Mouse (Mus musculus) embryonic facial prominence, embryonic 15.5 days (tissue): ENCODE results near the gene Mtmr12. TPM values are rescaled to one million over a fixed set of nuclear protein-coding genes. Genes with fewer than 3 reads are reported as not detected.

ENCODE experiments used
- ATAC-seq: fragments of 200-750 bp; cut with Nextera tagmentation; 2 replicates; pipeline ENCODE4 v1.8.0; 2017; ENCODE audit warnings: low read depth, moderate TSS enrichment; ENCODE audit not compliant: insufficient number of reproducible peaks, low FRiP score, low TSS enrichment
- H3K27ac ChIP-seq: fragments of 300-500 bp; sonication (generic); replicated peaks from 2 replicates; pipeline ENCODE4 v1.5.1; 2015; ENCODE audit warnings: mild to moderate bottlenecking, inconsistent platforms
- H3K27me3 ChIP-seq: fragments of 300-500 bp; sonication (generic); 2 replicates; pipeline ENCODE4 v1.6.1; 2015; ENCODE audit warnings: inconsistent platforms
- H3K36me3 ChIP-seq: fragments of 300-500 bp; sonication (generic); 2 replicates; pipeline ENCODE4 v1.6.1; 2015; ENCODE audit warnings: mild to moderate bottlenecking, inconsistent platforms
- H3K4me1 ChIP-seq: fragments of 300-500 bp; sonication (generic); 2 replicates; pipeline ENCODE4 v1.6.1; 2015; ENCODE audit warnings: inconsistent platforms
- H3K4me2 ChIP-seq: fragments of 300-500 bp; sonication (generic); replicated peaks from 2 replicates; pipeline ENCODE4 v1.6.1; 2015; ENCODE audit warnings: mild to moderate bottlenecking, inconsistent platforms
- H3K4me3 ChIP-seq: fragments of 300-500 bp; sonication (generic); replicated peaks from 2 replicates; pipeline ENCODE4 v1.5.1; 2015; ENCODE audit warnings: mild to moderate bottlenecking, inconsistent platforms
- H3K9ac ChIP-seq: fragments of 300-500 bp; sonication (generic); 2 replicates; pipeline ENCODE4 v1.6.1; 2015; ENCODE audit warnings: inconsistent platforms
- H3K9me3 ChIP-seq: fragments of 300-500 bp; sonication (generic); replicated peaks from 2 replicates; pipeline ENCODE4 v1.6.1; 2016; ENCODE audit warnings: inconsistent platforms
- WGBS: fragments of 180-500 bp; shearing (Covaris S2); methylation state at CpG from one replicate; pipeline ENCODE4 v1.1.7; 2015; 5-methylcytosine and 5-hydroxymethylcytosine counted together
- polyA plus RNA-seq: library from polyadenylated mRNA; unstranded; fragments of >200 nt; fragmentation: Nextera tagmentation; extraction: Ambion mirVana; gene quantifications from 2 replicates; pipeline ENCODE4 v1.2.1, GENCODE M21; 2015

Mtmr12 gene
- polyA plus RNA-seq, 1 experiment from 2014 or later = 16.2 TPM

DNA sequence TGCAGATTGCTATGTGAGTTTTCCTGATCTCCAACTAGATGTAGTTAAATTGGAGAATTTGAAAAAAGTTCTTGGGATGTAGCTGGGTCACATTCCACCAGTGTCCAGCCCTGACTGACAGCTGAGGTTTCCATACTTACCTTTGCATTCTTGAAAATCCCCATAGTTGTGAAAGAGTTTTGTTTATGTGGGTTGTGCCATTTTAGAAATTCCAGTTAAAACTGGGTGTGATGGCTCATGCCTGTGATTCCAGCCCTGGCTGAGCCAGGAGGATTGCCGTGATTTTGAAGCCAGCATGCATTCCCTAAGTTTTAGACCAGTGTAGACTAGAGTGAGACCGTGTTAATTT lies 47.3 kb downstream of the Mtmr12 start:
- no peak for ATAC-seq
- H3K36me3 ChIP-seq = peaks cover 28% of the 10 kb centered on the region

GRCm38 (mm10) chr15:12257730-12258494 lies 53.1 kb downstream of the Mtmr12 start:
- Histone ChIP-seq H3K4me3 (no peak overlapping the region), H3K9ac (no peak overlapping the region), H3K36me3 (peaks cover 57% of the 10 kb centered on the region), H3K9me3 (no peaks in the 10 kb centered on the region), H3K27me3 (no peaks in the 10 kb centered on the region), H3K27ac (no peak overlapping the region), H3K4me1 (no peaks in the 10 kb centered on the region), H3K4me2 (no peak overlapping the region)
- ATAC-seq = no peak
- 91% methylated on average over 16 of the region's 16 CpGs for WGBS

More for the DNA sequence above, 47.3 kb downstream of the Mtmr12 start:
- 90% methylated on average over 2 of the region's 2 CpGs for WGBS
- Histone ChIP-seq H3K27ac (no peak overlapping the region), H3K4me3 (no peak overlapping the region), H3K9ac (no peak overlapping the region), H3K9me3 (no peaks in the 10 kb centered on the region), H3K4me2 (no peak overlapping the region), H3K27me3 (no peaks in the 10 kb centered on the region), H3K4me1 (no peaks in the 10 kb centered on the region)

- Histone ChIP-seq H3K9me3 (no peaks in the 10 kb centered on the region), H3K27me3 (no peaks in the 10 kb centered on the region), H3K36me3 (peaks cover 74% of the 10 kb centered on the region), H3K9ac (no peak overlapping the region), H3K27ac (no peak overlapping the region), H3K4me3 (no peak overlapping the region), H3K4me2 (no peak overlapping the region), H3K4me1 (no peaks in the 10 kb centered on the region)
- WGBS = 56% methylated on average over 3 of the region's 3 CpGs
- no peak for ATAC-seq
Observed at GRCm38 (mm10) chr15:12263056-12263455, 58.2 kb downstream of the Mtmr12 start.

DNA sequence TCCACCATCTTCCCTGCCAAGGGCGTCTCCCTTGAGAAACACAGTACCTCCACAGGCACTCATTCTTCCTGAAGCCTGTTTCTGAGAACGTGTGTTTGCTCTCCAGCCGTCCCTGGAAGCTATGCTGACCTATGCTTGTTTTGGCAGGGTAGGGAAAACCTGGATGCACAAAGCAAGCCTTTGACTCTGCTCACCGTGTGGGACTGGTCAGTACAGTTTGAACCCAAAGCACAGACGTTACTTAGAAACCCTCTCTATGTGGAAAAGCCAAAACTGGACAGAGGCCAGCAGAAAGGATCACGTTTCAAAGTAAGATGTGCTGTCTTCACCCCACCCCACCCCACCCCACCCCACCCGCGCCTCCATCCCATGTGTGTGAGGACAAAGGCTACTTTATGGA lies 61.6 kb downstream of the Mtmr12 start:
- Histone ChIP-seq H3K4me2 (no peak overlapping the region), H3K4me3 (no peak overlapping the region), H3K36me3 (peaks cover 79% of the 10 kb centered on the region), H3K4me1 (no peaks in the 10 kb centered on the region), H3K27ac (no peak overlapping the region), H3K9ac (no peak overlapping the region), H3K9me3 (no peaks in the 10 kb centered on the region), H3K27me3 (no peaks in the 10 kb centered on the region)
- peak; percentile 71; the same call in 1 of the 2 replicates for ATAC-seq
- WGBS = 47% methylated on average over 8 of the region's 8 CpGs

DNA sequence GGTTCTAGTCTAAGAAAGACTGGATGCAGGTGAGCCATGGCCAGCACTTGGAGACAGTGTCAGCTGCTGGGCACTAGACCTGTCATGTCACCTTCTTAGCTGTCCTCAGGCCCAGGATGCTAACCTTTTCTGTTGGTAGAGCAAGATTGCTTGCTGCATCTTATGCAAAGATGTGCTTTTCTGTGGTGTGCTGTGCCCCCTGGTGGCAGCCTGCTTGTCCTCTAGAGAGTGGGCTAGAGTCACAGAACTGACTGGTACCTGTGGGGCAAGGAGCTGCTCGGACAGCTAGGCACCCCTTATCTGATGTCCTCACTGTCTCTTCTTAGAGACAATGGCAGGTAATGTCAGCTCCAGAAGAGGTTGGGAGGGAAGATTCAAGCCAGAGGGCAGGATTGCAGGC lies 63.2 kb downstream of the Mtmr12 start:
- H3K9me3 ChIP-seq = no peaks in the 10 kb centered on the region
- H3K4me1 ChIP-seq = no peaks in the 10 kb centered on the region
- H3K4me2 ChIP-seq = no peak overlapping the region
- peaks cover 64% of the 10 kb centered on the region for H3K36me3 ChIP-seq
- H3K9ac ChIP-seq = no peak overlapping the region
- no peaks in the 10 kb centered on the region for H3K27me3 ChIP-seq
- no peak overlapping the region for H3K27ac ChIP-seq
- 43% methylated on average over 1 of the region's 1 CpGs for WGBS
- peak; percentile 25; the same call in 1 of the 2 replicates for ATAC-seq
- no peak overlapping the region for H3K4me3 ChIP-seq

- no peak overlapping the region for H3K4me2 ChIP-seq
- no peaks in the 10 kb centered on the region for H3K9me3 ChIP-seq
- WGBS = 72% methylated on average over 9 of the region's 9 CpGs
- H3K27me3 ChIP-seq = no peaks in the 10 kb centered on the region
- peaks cover 37% of the 10 kb centered on the region for H3K36me3 ChIP-seq
- no peak overlapping the region for H3K9ac ChIP-seq
- H3K27ac ChIP-seq = no peak overlapping the region
- no peak overlapping the region for H3K4me3 ChIP-seq
- ATAC-seq = no peak
- H3K4me1 ChIP-seq = no peaks in the 10 kb centered on the region
Observed at GRCm38 (mm10) chr15:12271340-12271739, 66.5 kb downstream of the Mtmr12 start.

DNA sequence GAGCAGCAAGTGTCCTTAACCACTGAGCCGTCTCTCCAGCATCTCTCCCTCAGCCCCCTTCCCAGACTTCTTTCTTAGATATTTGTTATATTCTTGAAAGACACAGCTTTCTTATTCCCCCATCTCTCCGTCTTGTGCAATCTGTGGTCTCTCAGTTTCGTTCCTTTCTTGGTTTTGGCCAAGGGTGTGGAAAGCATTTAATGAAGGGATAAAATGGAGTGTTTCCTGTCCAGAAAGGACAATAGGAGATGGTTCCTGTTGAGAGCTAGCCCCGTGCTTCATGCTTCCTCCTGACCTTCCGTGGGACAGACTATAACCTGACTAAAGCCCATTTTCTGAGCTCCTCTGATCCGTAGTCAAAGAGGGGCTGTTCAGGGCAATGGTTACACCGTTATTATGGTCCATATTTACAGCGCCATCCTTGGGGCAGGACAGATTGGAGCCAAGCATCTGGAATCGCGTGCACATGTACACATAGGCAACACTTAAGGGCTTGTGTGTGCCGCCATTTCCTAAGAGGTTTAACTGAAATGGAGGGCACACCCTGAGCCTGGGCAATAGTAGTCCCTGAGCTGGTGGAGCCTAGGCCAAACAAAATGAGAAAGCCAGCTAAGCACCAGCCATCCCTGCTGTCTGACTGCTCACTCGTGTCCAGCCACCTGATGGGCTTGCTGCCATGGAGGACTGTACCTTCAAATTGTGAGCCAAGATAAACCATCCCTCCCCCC lies 68.7 kb downstream of the Mtmr12 start:
- WGBS = 81% methylated on average over 12 of the region's 12 CpGs
- peaks cover 23% of the 10 kb centered on the region for H3K36me3 ChIP-seq
- no peak overlapping the region for H3K27ac ChIP-seq
- H3K9me3 ChIP-seq = no peaks in the 10 kb centered on the region
- H3K4me1 ChIP-seq = no peaks in the 10 kb centered on the region
- H3K4me2 ChIP-seq = no peak overlapping the region
- no peak for ATAC-seq
- no peak overlapping the region for H3K4me3 ChIP-seq
- H3K9ac ChIP-seq = no peak overlapping the region
- no peaks in the 10 kb centered on the region for H3K27me3 ChIP-seq

DNA sequence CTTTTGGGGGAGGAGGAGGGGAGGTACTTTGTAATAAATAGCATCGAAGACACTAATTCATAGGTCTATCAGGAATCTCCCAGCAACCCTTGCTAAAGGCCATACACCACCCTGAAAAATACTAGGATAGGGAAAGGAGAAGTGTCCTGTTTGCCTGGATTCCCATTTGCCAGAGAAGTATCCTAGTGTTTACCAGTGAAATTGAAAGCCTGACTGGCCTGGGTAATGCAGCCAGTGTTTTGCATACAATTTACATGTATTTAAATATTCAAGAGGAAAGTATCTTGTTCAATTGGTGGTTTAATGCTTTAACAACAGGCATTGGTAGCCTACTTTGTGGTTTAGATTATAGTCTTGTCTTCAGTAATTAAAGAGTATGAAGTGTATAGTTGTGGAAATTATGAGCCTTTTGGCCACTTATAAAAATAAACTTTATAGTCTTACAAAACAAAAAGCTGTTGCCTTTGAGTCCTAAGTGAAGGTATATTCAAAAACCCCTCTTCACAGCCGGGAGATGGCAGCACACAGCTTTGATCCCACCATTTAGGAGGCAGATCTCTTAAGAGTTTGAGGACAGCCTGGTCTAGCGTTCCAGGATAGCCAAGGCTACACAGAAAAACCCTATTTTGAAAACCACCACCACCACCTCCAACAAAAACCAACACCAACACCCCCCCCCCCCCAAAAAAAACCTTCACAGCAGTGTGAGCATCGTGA lies 69.4 kb downstream of the Mtmr12 start:
- H3K9me3 ChIP-seq = no peaks in the 10 kb centered on the region
- no peaks in the 10 kb centered on the region for H3K4me1 ChIP-seq
- H3K4me2 ChIP-seq = no peak overlapping the region
- no peak overlapping the region for H3K9ac ChIP-seq
- H3K27me3 ChIP-seq = no peaks in the 10 kb centered on the region
- no peak overlapping the region for H3K27ac ChIP-seq
- no peak for ATAC-seq
- 60% methylated on average over 4 of the region's 4 CpGs for WGBS
- H3K4me3 ChIP-seq = no peak overlapping the region
- H3K36me3 ChIP-seq = peaks cover 16% of the 10 kb centered on the region

DNA sequence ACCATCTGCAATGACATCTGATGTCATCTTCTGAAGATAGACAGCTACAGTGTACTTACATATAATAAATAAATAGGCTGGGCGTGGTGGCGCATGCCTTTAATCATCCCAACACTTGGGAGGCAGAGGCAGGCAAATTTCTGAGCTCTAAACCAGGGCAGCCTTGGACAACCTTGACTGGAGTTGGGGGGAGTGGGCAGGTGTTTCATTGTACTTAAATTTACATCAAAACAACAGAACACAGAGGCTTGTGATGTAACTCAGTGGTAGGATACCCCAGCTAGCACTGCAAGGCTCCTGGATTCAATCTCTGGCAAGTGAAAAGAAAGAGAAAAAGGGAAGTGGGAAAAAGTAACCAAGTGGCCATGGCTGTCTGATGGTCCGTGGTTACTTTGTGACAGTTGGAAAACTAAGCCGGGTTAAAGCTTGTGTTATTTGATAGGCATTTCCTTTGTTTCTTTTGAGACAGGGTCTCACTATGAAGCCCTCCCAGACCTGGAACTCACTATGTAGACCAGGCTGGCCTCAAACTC lies 70.3 kb downstream of the Mtmr12 start:
- Histone ChIP-seq H3K27ac (no peak overlapping the region), H3K4me3 (no peak overlapping the region), H3K27me3 (no peaks in the 10 kb centered on the region), H3K4me1 (no peaks in the 10 kb centered on the region), H3K9ac (no peak overlapping the region), H3K9me3 (0 out of 2 replicates have a peak, but pooled peaks cover 4% of the 10 kb centered on the region), H3K36me3 (peaks cover 8% of the 10 kb centered on the region), H3K4me2 (no peak overlapping the region)
- no peak for ATAC-seq
- WGBS = 79% methylated on average over 4 of the region's 4 CpGs

DNA sequence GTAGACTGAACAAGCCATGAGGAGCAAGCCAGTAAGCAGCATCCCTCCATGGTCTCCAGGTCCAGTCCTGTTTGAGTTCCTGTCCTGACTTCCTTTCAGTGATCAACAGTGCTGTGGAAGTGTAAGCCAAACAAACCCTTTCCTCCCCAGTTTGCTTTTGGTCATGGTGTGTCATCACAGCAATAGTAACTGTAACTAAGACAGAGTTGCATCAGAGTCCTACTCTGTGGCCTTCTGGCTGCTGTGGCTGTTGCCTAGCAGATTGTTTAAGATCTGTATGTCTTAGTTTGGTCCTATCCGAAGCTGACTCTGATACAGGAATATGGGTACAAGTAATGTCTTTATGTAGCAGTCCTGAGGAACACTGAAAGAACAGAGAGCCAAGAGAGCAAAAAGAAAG lies 75.0 kb downstream of the Mtmr12 start:
- Histone ChIP-seq H3K4me1 (no peaks in the 10 kb centered on the region), H3K27ac (no peak overlapping the region), H3K36me3 (no peaks in the 10 kb centered on the region), H3K27me3 (no peaks in the 10 kb centered on the region), H3K4me2 (no peak overlapping the region), H3K9me3 (0 out of 2 replicates have a peak, but pooled peaks cover 4% of the 10 kb centered on the region), H3K4me3 (no peak overlapping the region), H3K9ac (no peak overlapping the region)
- WGBS = 84% methylated on average over 1 of the region's 1 CpGs
- ATAC-seq = no peak
